Mouse (Mus musculus) cerebellum, postnatal 4 days (tissue): ENCODE results near the gene 4930503B20Rik.

Experiments
- DNase-seq, 2 experiments: peaks; one replicate each; pipeline ENCODE4 v3.0.0; 2022; ENCODE audit warnings: low spot score in 2 of 2, mixed read lengths in 1 of 2

Gene 4930503B20Rik

GRCm38 (mm10) chr3:146651217-146651616 lies at the start of gene 4930503B20Rik:
TSS of gene 4930503B20Rik (minus strand) at chr3:146651317.
- DNase-seq: no peak

GRCm38 (mm10) chr3:146700051-146700450 lies 48.9 kb upstream of the 4930503B20Rik start:
- DNase-seq: no peak

GRCm38 (mm10) chr3:146698982-146699381 lies 47.9 kb upstream of the 4930503B20Rik start:
- no peak for DNase-seq

GRCm38 (mm10) chr3:146692547-146692946 lies 41.4 kb upstream of the 4930503B20Rik start:
- no peak for DNase-seq

GRCm38 (mm10) chr3:146687121-146687725 lies 36.1 kb upstream of the 4930503B20Rik start:
- DNase-seq: no peak

- DNase-seq: no peak
These were observed 35.3 kb upstream of the 4930503B20Rik start for GRCm38 (mm10) chr3:146686428-146686827.

GRCm38 (mm10) chr3:146684811-146685675 lies 33.9 kb upstream of the 4930503B20Rik start, which contains the start of gene Samd13:
TSS of gene Samd13 (minus strand) at chr3:146685592.
- peak; percentile 57 to 74 for DNase-seq

GRCm38 (mm10) chr3:146683095-146683494 lies 32.0 kb upstream of the 4930503B20Rik start:
- DNase-seq: no peak

GRCm38 (mm10) chr3:146682140-146682651 lies 31.1 kb upstream of the 4930503B20Rik start:
- DNase-seq: peak in 1 of 2 experiments; percentile 46

GRCm38 (mm10) chr3:146681696-146682095 lies 30.6 kb upstream of the 4930503B20Rik start:
- DNase-seq: no peak

- no peak for DNase-seq
These were observed 29.5 kb upstream of the 4930503B20Rik start for GRCm38 (mm10) chr3:146680625-146681024.

GRCm38 (mm10) chr3:146679646-146680045 lies 28.5 kb upstream of the 4930503B20Rik start:
- no peak for DNase-seq

- DNase-seq: no peak
These were observed 25.1 kb upstream of the 4930503B20Rik start for GRCm38 (mm10) chr3:146676193-146676592.

- DNase-seq: no peak
These were observed 24.0 kb upstream of the 4930503B20Rik start for GRCm38 (mm10) chr3:146675101-146675500.

GRCm38 (mm10) chr3:146671121-146671520 lies 20.0 kb upstream of the 4930503B20Rik start:
- DNase-seq: no peak

- no peak for DNase-seq
These were observed 10.8 kb upstream of the 4930503B20Rik start for GRCm38 (mm10) chr3:146661907-146662306.

GRCm38 (mm10) chr3:146661001-146661400 lies 9.9 kb upstream of the 4930503B20Rik start:
- DNase-seq: no peak

- DNase-seq: no peak
These were observed 8.2 kb upstream of the 4930503B20Rik start for GRCm38 (mm10) chr3:146659321-146659720.

GRCm38 (mm10) chr3:146658061-146658639 lies 7.0 kb upstream of the 4930503B20Rik start:
- no peak for DNase-seq

- DNase-seq: no peak
These were observed 6.3 kb upstream of the 4930503B20Rik start for GRCm38 (mm10) chr3:146657433-146657832.

GRCm38 (mm10) chr3:146655111-146655577 lies 4.0 kb upstream of the 4930503B20Rik start:
- no peak for DNase-seq

GRCm38 (mm10) chr3:146653692-146654091 lies 2.6 kb upstream of the 4930503B20Rik start:
- DNase-seq: no peak
